Mouse (Mus musculus) kidney, adult 2 months (tissue): ENCODE measurements around the gene BC005537.

Experiments used
- CTCF ChIP-seq: fragments of 200-500 bp; conservative IDR thresholded peaks from 2 replicates; pipeline ENCODE4 v1.5.1; 2011; ENCODE audit warnings: low read depth, mild to moderate bottlenecking, control low read depth, low read length, moderate library complexity, mixed read lengths; ENCODE audit not compliant: insufficient read depth, insufficient read length
- POLR2A ChIP-seq: fragments of 200-500 bp; IDR thresholded peaks from one replicate; pipeline ENCODE4 v1.6.1; 2011; ENCODE audit warnings: low read depth, low read length, control low read depth

DNA sequence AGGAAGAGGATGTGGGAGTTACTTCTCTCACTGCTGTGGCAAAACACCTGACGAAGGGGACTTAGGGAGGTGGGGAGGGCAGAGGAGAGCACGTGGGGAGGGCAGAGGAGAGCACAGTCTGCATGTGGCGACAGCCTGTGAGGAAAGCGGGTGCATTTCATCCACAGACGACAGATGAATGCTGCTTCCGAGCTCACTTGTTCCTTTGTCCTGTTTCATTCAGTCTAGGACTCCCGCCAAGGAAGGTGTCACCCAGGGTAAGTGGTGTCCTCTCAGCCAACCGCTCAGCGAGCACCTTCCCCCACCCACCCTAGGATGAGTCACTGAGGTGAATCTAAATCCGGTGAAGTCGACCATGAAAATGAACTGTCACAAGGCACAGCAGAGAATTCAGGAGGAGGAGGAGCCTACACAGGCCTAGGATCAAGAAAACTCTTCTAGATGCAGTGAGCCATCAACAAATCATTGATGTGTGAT lies 15.4 kb upstream of the BC005537 start:
- TF ChIP-seq CTCF, result no peak
- TF ChIP-seq POLR2A, result no peak
